Mouse (Mus musculus) ES-Bruce4 (cell line): ENCODE data around the gene Grm8.

ENCODE experiments used
- CTCF ChIP-seq: IDR thresholded peaks from one replicate; pipeline ENCODE4 v1.8.1; 2011; ENCODE audit warnings: low read depth, low read length
- EP300 ChIP-seq: IDR thresholded peaks from 2 replicates; pipeline ENCODE4 v1.6.1; 2011; ENCODE audit warnings: low read depth, low read length; ENCODE audit not compliant: insufficient read depth
- POLR2A ChIP-seq: IDR thresholded peaks from one replicate; pipeline ENCODE4 v1.8.1; 2011; ENCODE audit warnings: low read length; ENCODE audit not compliant: insufficient read depth

GRCm38 (mm10) chr6:27617472-27617871 lies 517.5 kb downstream of the Grm8 start:
- TF ChIP-seq CTCF (no peak), EP300 (peak; percentile 80), POLR2A (no peak)
